Mouse (Mus musculus) stomach, embryonic 16.5 days (tissue): ENCODE measurements at regions not wholly inside any gene's neighbourhood (a gene's known extent, or its start where the extent isn't known, plus 50 kb on each side); places are given as distances from the start of the nearest gene placed in this dataset.

ENCODE experiments used
- ATAC-seq: fragments of 200-750 bp; cut with Nextera tagmentation; 2 replicates; pipeline ENCODE4 v1.8.0; 2017; ENCODE audit warnings: moderate number of reproducible peaks, moderate TSS enrichment; ENCODE audit not compliant: insufficient read depth, low FRiP score
- H3K27ac ChIP-seq: fragments of 300-500 bp; sonication (generic); 2 replicates; pipeline ENCODE4 v1.5.1; 2014; ENCODE audit warnings: low read length
- H3K27me3 ChIP-seq: fragments of 300-500 bp; sonication (generic); 2 replicates; pipeline ENCODE4 v1.6.1; 2014; ENCODE audit warnings: low read length, control low read depth, mixed read lengths; ENCODE audit not compliant: control insufficient read depth, insufficient read depth
- H3K36me3 ChIP-seq: fragments of 300-500 bp; sonication (generic); 2 replicates; pipeline ENCODE4 v1.6.1; 2014; ENCODE audit warnings: low read length; ENCODE audit not compliant: control insufficient read depth, insufficient read depth
- H3K4me1 ChIP-seq: fragments of 300-500 bp; sonication (generic); 2 replicates; pipeline ENCODE4 v1.6.1; 2014; ENCODE audit warnings: low read length, control low read depth, mixed read lengths; ENCODE audit not compliant: control insufficient read depth, insufficient read depth
- H3K4me2 ChIP-seq: fragments of 300-500 bp; sonication (generic); 2 replicates; pipeline ENCODE4 v1.6.1; 2014; ENCODE audit warnings: low read depth, low read length, mixed read lengths
- H3K4me3 ChIP-seq: fragments of 300-500 bp; sonication (generic); replicated peaks from 2 replicates; pipeline ENCODE4 v1.5.1; 2014; ENCODE audit warnings: mild to moderate bottlenecking, low read length
- H3K9ac ChIP-seq: fragments of 300-500 bp; sonication (generic); 2 replicates; pipeline ENCODE4 v1.6.1; 2014; ENCODE audit warnings: low read length
- H3K9me3 ChIP-seq: fragments of 300-500 bp; sonication (generic); replicated peaks from 2 replicates; pipeline ENCODE4 v1.6.1; 2016; ENCODE audit warnings: low read length, control low read depth; ENCODE audit not compliant: control insufficient read depth
- WGBS: fragments of 180-500 bp; shearing (Covaris S2); extraction: QIAGEN DNeasy Blood & Tissue Kit; methylation state at CpG from one replicate; pipeline ENCODE4 v1.1.7; 2014; 5-methylcytosine and 5-hydroxymethylcytosine counted together

- H3K27ac ChIP-seq, result no peak overlapping the region
- H3K27me3 ChIP-seq, result no peaks in the 10 kb centered on the region
- no peaks in the 10 kb centered on the region for H3K36me3 ChIP-seq
- ATAC-seq, result no peak
- no peak overlapping the region for H3K4me3 ChIP-seq
- no peaks in the 10 kb centered on the region for H3K4me1 ChIP-seq
- H3K9me3 ChIP-seq, result no peaks in the 10 kb centered on the region
- WGBS, result 25% methylated on average over 4 of the region's 4 CpGs
- H3K4me2 ChIP-seq, result no peak overlapping the region
- no peak overlapping the region for H3K9ac ChIP-seq
These were observed 62.7 kb downstream of the Bmp2 start for GRCm38 (mm10) chr2:133614672-133615071.

GRCm38 (mm10) chr2:133615299-133615698, 63.3 kb downstream of the Bmp2 start:
- 78% methylated on average over 3 of the region's 3 CpGs for WGBS
- H3K4me3 ChIP-seq, result no peak overlapping the region
- no peak overlapping the region for H3K27ac ChIP-seq
- no peak for ATAC-seq
- no peak overlapping the region for H3K4me2 ChIP-seq
- no peaks in the 10 kb centered on the region for H3K27me3 ChIP-seq
- H3K9me3 ChIP-seq, result no peaks in the 10 kb centered on the region
- H3K36me3 ChIP-seq, result no peaks in the 10 kb centered on the region
- no peaks in the 10 kb centered on the region for H3K4me1 ChIP-seq
- no peak overlapping the region for H3K9ac ChIP-seq

DNA sequence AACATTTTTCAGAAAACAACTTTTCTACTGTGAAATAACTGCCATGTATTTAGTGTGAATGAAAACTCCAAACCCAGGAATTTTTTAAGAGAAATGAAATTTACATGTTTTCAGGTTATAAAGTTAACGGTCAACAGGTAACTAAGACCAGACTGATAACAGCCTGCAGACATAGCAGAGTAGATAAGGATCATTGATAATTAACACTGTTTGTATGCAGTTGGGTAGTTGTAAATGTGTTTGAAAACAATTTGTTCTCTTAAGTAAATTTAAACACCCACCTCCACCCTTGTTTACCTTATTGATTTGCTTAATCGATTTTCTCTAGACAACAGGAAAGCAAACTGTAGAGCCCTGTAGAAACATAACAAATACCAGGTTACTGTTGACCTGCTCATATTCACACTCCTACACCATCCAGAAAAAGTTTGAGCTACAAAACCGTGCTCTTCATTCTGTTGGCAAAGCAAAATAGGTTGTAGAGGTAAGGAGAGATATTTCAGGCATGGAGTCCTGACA, 65.4 kb downstream of the Bmp2 start:
- H3K27ac ChIP-seq, result no peak overlapping the region
- no peaks in the 10 kb centered on the region for H3K4me1 ChIP-seq
- ATAC-seq, result no peak
- WGBS, result 37% methylated on average over 3 of the region's 3 CpGs
- H3K4me3 ChIP-seq, result no peak overlapping the region
- H3K4me2 ChIP-seq, result no peak overlapping the region
- H3K9me3 ChIP-seq, result no peaks in the 10 kb centered on the region
- no peak overlapping the region for H3K9ac ChIP-seq
- H3K27me3 ChIP-seq, result no peaks in the 10 kb centered on the region
- no peaks in the 10 kb centered on the region for H3K36me3 ChIP-seq

- H3K27ac ChIP-seq, result no peak overlapping the region
- no peak for ATAC-seq
- 24% methylated on average over 2 of the region's 2 CpGs for WGBS
These were observed 70.6 kb downstream of the Bmp2 start for GRCm38 (mm10) chr2:133622523-133622922.

GRCm38 (mm10) chr2:133625542-133625941, 73.6 kb downstream of the Bmp2 start:
- Histone ChIP-seq H3K9ac (no peak overlapping the region), H3K27me3 (no peaks in the 10 kb centered on the region), H3K4me1 (no peaks in the 10 kb centered on the region), H3K36me3 (no peaks in the 10 kb centered on the region), H3K4me2 (no peak overlapping the region), H3K27ac (no peak overlapping the region), H3K9me3 (no peaks in the 10 kb centered on the region), H3K4me3 (no peak overlapping the region)
- WGBS, result 19% methylated on average over 2 of the region's 2 CpGs
- ATAC-seq, result no peak

More at GRCm38 (mm10) chr2:133622523-133622922, 70.6 kb downstream of the Bmp2 start:
- no peaks in the 10 kb centered on the region for H3K9me3 ChIP-seq
- no peak overlapping the region for H3K4me3 ChIP-seq
- no peaks in the 10 kb centered on the region for H3K4me1 ChIP-seq
- no peaks in the 10 kb centered on the region for H3K36me3 ChIP-seq
- H3K4me2 ChIP-seq, result no peak overlapping the region
- H3K9ac ChIP-seq, result no peak overlapping the region
- no peaks in the 10 kb centered on the region for H3K27me3 ChIP-seq

GRCm38 (mm10) chr2:133628874-133629273, 76.9 kb downstream of the Bmp2 start:
- Histone ChIP-seq H3K4me3 (no peak overlapping the region), H3K4me1 (no peaks in the 10 kb centered on the region), H3K9ac (no peak overlapping the region), H3K27ac (no peak overlapping the region), H3K4me2 (no peak overlapping the region), H3K27me3 (no peaks in the 10 kb centered on the region), H3K9me3 (no peaks in the 10 kb centered on the region), H3K36me3 (no peaks in the 10 kb centered on the region)
- 83% methylated on average over 6 of the region's 6 CpGs for WGBS
- no peak for ATAC-seq

DNA sequence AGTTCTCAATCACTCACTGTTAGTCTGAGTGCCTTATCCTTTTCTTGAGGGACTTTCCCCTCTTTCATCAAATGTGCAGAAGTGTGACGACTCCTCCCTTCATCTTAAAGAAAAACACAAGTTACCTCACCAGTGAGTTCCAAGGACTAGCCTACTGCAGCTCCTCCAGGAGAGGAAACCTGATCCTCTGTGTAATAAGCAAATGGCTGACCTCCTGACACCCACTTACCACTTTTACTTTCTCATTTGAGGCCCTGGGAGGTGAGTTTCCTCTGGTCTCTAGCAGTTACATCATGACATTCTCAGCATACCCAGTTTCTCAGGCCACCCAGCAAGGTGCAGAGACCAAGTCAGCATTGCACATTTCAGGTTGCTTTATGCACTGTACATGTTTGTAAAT, 83.5 kb downstream of the Bmp2 start:
- Histone ChIP-seq H3K4me3 (no peak overlapping the region), H3K9me3 (no peaks in the 10 kb centered on the region), H3K4me1 (no peaks in the 10 kb centered on the region), H3K9ac (no peak overlapping the region), H3K4me2 (no peak overlapping the region), H3K27ac (no peak overlapping the region), H3K36me3 (no peaks in the 10 kb centered on the region), H3K27me3 (no peaks in the 10 kb centered on the region)
- no peak; the same call in 1 of the 2 replicates for ATAC-seq
- WGBS, result 4% methylated on average over 1 of the region's 1 CpGs

- Histone ChIP-seq H3K4me2 (no peak overlapping the region), H3K27me3 (no peaks in the 10 kb centered on the region), H3K9me3 (no peaks in the 10 kb centered on the region), H3K36me3 (no peaks in the 10 kb centered on the region), H3K4me3 (no peak overlapping the region), H3K9ac (no peak overlapping the region), H3K4me1 (no peaks in the 10 kb centered on the region), H3K27ac (no peak overlapping the region)
- no peak for ATAC-seq
- WGBS, result 66% methylated on average over 6 of the region's 6 CpGs
These were observed 98.0 kb downstream of the Bmp2 start for GRCm38 (mm10) chr2:133649874-133650481.

DNA sequence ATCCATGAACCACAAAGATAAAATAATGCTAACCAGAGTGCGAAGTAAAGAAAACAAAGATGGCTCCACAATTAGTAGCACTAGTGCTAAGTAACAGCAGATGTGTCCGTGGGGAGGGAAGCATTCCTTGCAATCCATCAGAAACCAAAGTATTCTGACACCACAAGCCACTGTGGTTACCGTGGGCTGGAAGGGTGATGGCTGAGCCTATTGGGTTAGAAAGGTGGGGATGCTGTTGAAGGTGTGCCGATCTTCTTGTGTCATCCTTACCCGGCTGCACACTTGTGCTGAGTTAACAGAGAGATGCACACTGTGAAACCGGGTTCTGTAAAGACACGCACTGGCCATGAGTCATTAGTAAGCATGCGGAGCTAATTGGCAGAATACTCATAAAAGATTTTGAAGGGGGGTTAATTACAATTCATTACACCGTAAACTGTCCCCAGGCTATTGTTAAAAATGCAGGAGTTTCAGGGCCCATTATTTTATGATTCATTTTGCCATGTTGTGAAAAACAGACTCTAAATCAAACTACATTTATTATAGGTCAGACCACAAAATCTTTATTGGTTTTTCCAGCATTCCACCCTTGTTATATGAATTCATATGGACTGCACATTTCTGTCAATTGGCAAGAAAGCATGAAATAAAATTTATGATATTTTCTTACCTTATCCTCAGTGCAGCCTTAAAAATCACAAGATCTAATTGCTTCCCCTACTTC, 114.5 kb downstream of the Bmp2 start:
- H3K27me3 ChIP-seq, result no peaks in the 10 kb centered on the region
- no peaks in the 10 kb centered on the region for H3K36me3 ChIP-seq
- H3K9ac ChIP-seq, result no peak overlapping the region
- ATAC-seq, result no peak
- no peak overlapping the region for H3K4me3 ChIP-seq
- no peaks in the 10 kb centered on the region for H3K9me3 ChIP-seq
- no peaks in the 10 kb centered on the region for H3K4me1 ChIP-seq
- WGBS, result 79% methylated on average over 9 of the region's 9 CpGs
- H3K27ac ChIP-seq, result no peak overlapping the region
- no peak overlapping the region for H3K4me2 ChIP-seq
